7 mouse cellular contexts compared by ENCODE assay signal in the genomic region with DNA sequence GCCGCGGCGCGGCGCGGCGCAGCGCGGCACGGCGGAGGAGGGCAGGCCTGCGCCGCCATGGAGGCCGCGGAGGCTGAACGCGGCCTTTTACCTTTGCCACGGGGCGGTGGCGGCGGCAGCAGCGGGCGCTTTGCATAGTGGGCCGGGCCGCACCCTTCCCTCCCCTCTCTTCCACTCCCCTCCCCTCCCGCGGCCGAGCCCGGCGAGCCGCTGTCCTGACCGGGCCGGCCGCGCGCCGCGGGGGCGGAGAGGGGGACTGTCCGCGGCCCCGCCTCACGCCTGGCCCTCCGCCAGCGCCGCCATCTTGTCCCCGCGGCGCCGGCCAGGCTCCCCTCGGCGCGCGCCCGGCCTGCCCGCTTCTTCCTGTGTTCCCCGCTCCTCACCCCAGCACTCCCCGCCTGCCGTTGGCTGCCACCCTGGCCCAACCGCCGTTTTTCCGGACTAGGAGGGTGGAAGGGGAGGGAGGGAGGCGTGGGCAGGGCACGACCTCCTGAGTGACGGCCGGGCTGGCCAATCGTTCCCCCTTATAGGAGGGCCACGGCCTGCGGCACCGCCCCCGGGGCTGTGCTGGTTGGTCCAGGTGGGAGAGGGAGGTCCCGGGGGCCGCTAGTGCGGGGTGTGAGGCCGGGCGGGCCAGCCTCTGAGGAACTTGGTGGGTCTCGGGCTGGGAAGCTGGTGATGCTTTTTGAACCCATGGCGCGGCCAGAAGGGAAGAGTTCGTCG. TPM values are rescaled to one million over a fixed set of nuclear protein-coding genes. Genes with fewer than 3 reads are reported as not detected.
DNase-seq lines count a peak whose midpoint lies in the region; ATAC-seq lines count a peak whose summit lies in the region.

No protein-coding gene starts in this region.

- peak overlapping the region; percentile 64 for H3K4me2 ChIP-seq in embryonic facial prominence, embryonic 12.5 days (replicated peaks)
- H3K4me2 ChIP-seq in limb, embryonic 11.5 days (ENCODE audit: low read depth, severe bottlenecking) = peak overlapping the region; percentile 65
- peak overlapping the region; percentile 74 for H3K4me2 ChIP-seq in midbrain, embryonic 14.5 days (ENCODE audit: low read length)

- H3K9me3 ChIP-seq in embryonic facial prominence, embryonic 12.5 days = no peaks in the 10 kb centered on the region
- H3K9me3 ChIP-seq in limb, embryonic 11.5 days (ENCODE audit: control insufficient read depth, low read length) = no peaks in the 10 kb centered on the region
- no peaks in the 10 kb centered on the region for H3K9me3 ChIP-seq in midbrain, embryonic 14.5 days (ENCODE audit: control insufficient read depth, low read length)

- WGBS in embryonic facial prominence, embryonic 12.5 days = under 1% methylated on average over 49 of the region's 81 CpGs
- 0% methylated on average over 60 of the region's 81 CpGs for whole genome bisulfite sequencing in limb, embryonic 11.5 days
- WGBS in midbrain, embryonic 14.5 days = under 1% methylated on average over 65 of the region's 81 CpGs

- ATAC-seq in embryonic facial prominence, embryonic 12.5 days (ENCODE audit: insufficient number of reproducible peaks, insufficient read depth, low FRiP score, low TSS enrichment) = peak; percentile 99
- peak; percentile 100 for ATAC-seq in limb, embryonic 11.5 days (ENCODE audit: insufficient number of reproducible peaks, low FRiP score, low TSS enrichment, low read depth)
- peak; percentile 98 for ATAC-seq in midbrain, embryonic 14.5 days (ENCODE audit: low FRiP score, low TSS enrichment)

- H3K36me3 ChIP-seq in embryonic facial prominence, embryonic 12.5 days = no peaks in the 10 kb centered on the region
- H3K36me3 ChIP-seq in limb, embryonic 11.5 days (ENCODE audit: control insufficient read depth, insufficient read depth, low read length) = no peaks in the 10 kb centered on the region
- H3K36me3 ChIP-seq in midbrain, embryonic 14.5 days (ENCODE audit: control insufficient read depth, insufficient read depth, low read length) = no peaks in the 10 kb centered on the region

- peak; percentile 100 for DNase-seq in adrenal gland, postnatal 25 days
- DNase-seq in heart, adult 11 months = peak; percentile 100
- peak; percentile 100 for DNase-seq in kidney, adult 18-20 months
- DNase-seq in limb, embryonic 11.5 days (ENCODE audit: low spot score) = peak; percentile 100
- DNase-seq in midbrain, embryonic 14.5 days = peak; percentile 99
- peak; percentile 100 for DNase-seq in spleen, adult 18-20 months

- no peaks in the 10 kb centered on the region for H3K27me3 ChIP-seq in embryonic facial prominence, embryonic 12.5 days
- no peaks in the 10 kb centered on the region for H3K27me3 ChIP-seq in limb, embryonic 11.5 days (ENCODE audit: control insufficient read depth, insufficient read depth, low read length)
- H3K27me3 ChIP-seq in midbrain, embryonic 14.5 days (ENCODE audit: control insufficient read depth, insufficient read depth, low read length) = no peaks in the 10 kb centered on the region

- peak overlapping the region; percentile 71 for H3K4me3 ChIP-seq in embryonic facial prominence, embryonic 12.5 days
- peak overlapping the region; percentile 80 for H3K4me3 ChIP-seq in limb, embryonic 11.5 days (ENCODE audit: low read depth, low read length)
- peak overlapping the region; percentile 89 for H3K4me3 ChIP-seq in midbrain, embryonic 14.5 days (replicated peaks; ENCODE audit: low read depth, low read length)

- peak overlapping the region; percentile 99 for H3K9ac ChIP-seq in embryonic facial prominence, embryonic 12.5 days
- peak overlapping the region; percentile 97 for H3K9ac ChIP-seq in limb, embryonic 11.5 days (ENCODE audit: low read length)
- peak overlapping the region; percentile 95 for H3K9ac ChIP-seq in midbrain, embryonic 14.5 days (replicated peaks; ENCODE audit: low read length)

- H3K27ac ChIP-seq in embryonic facial prominence, embryonic 12.5 days = peak overlapping the region; percentile 99
- peak overlapping the region; percentile 98 for H3K27ac ChIP-seq in limb, embryonic 11.5 days (replicated peaks; ENCODE audit: low read depth, low read length)
- peak overlapping the region; percentile 98 for H3K27ac ChIP-seq in midbrain, embryonic 14.5 days (replicated peaks; ENCODE audit: low read depth, low read length)

- H3K4me1 ChIP-seq in embryonic facial prominence, embryonic 12.5 days = peaks cover 16% of the 10 kb centered on the region
- peaks cover 3% of the 10 kb centered on the region; the same call in 1 of the 2 replicates for H3K4me1 ChIP-seq in limb, embryonic 11.5 days (ENCODE audit: control insufficient read depth, insufficient read depth, low read length)
- peaks cover 29% of the 10 kb centered on the region for H3K4me1 ChIP-seq in midbrain, embryonic 14.5 days (ENCODE audit: control insufficient read depth, insufficient read depth, low read length)

RNA-seq across cellular contexts. Expression of a gene that starts 0.7 kb away (rescaled TPM):
- total RNA-seq in adrenal gland, postnatal 25 days (2021) = 44.1 and 49.9 TPM in 2 replicates
- 29.7 and 34.0 TPM in 2 replicates for polyA plus RNA-seq in embryonic facial prominence, embryonic 12.5 days (2016; fragmentation: Nextera tagmentation; extraction: Ambion mirVana)
- 21.2 and 22.3 TPM in 2 replicates for polyA plus RNA-seq in limb, embryonic 11.5 days (2014; fragmentation: Nextera tagmentation; extraction: Ambion mirVana)
- polyA plus RNA-seq in midbrain, embryonic 14.5 days (2014; fragmentation: Nextera tagmentation; extraction: Ambion mirVana) = 30.1 and 35.0 TPM in 2 replicates

Comparison
In these comparisons a context has a peak if more than half of its experiments do, and no peak if none do; other contexts are left out.
1. Peak in every context shown above with its lines: DNase-seq, ATAC-seq, H3K4me3 ChIP-seq and H3K27ac ChIP-seq.